Mouse (Mus musculus) kidney, embryonic 14.5 days (tissue): ENCODE measurements at regions not wholly inside any gene's neighbourhood (a gene's known extent, or its start where the extent isn't known, plus 50 kb on each side); places are given as distances from the start of the nearest gene placed in this dataset.
"Not testable (repeated sequence)": the region's sequence is repeated elsewhere in the genome, so short reads cannot be mapped to it uniquely, and the experiment has no call there.

Source experiments
- ATAC-seq: fragments of 200-750 bp; cut with Nextera tagmentation; 2 replicates; pipeline ENCODE4 v1.8.0; 2017; ENCODE audit warnings: moderate number of reproducible peaks, mild to moderate bottlenecking, moderate TSS enrichment, moderate library complexity; ENCODE audit not compliant: low FRiP score, low TSS enrichment
- H3K27ac ChIP-seq: fragments of 300-500 bp; sonication (generic); 2 replicates; pipeline ENCODE4 v1.5.1; 2014; ENCODE audit warnings: low read depth, mild to moderate bottlenecking, low read length, moderate library complexity, mixed read lengths
- H3K27me3 ChIP-seq: fragments of 300-500 bp; sonication (generic); 2 replicates; pipeline ENCODE4 v1.6.1; 2014; ENCODE audit warnings: mild to moderate bottlenecking, low read length; ENCODE audit not compliant: control insufficient read depth, insufficient read depth
- H3K36me3 ChIP-seq: fragments of 300-500 bp; sonication (generic); 2 replicates; pipeline ENCODE4 v1.6.1; 2014; ENCODE audit warnings: low read length, mixed read lengths; ENCODE audit not compliant: control insufficient read depth, insufficient read depth
- H3K4me1 ChIP-seq: fragments of 300-500 bp; sonication (generic); 2 replicates; pipeline ENCODE4 v1.6.1; 2014; ENCODE audit warnings: low read length, mixed read lengths; ENCODE audit not compliant: control insufficient read depth, insufficient read depth
- H3K4me2 ChIP-seq: fragments of 300-500 bp; sonication (generic); replicated peaks from 2 replicates; pipeline ENCODE4 v1.6.1; 2014; ENCODE audit warnings: low read depth, mild to moderate bottlenecking, low read length
- H3K4me3 ChIP-seq: fragments of 300-500 bp; sonication (generic); 2 replicates; pipeline ENCODE4 v1.5.1; 2014; ENCODE audit warnings: mild to moderate bottlenecking, low read length
- H3K9ac ChIP-seq: fragments of 300-500 bp; sonication (generic); 2 replicates; pipeline ENCODE4 v1.6.1; 2014; ENCODE audit warnings: low read depth, mild to moderate bottlenecking, low read length, moderate library complexity
- H3K9me3 ChIP-seq: fragments of 300-500 bp; sonication (generic); 2 replicates; pipeline ENCODE4 v1.6.1; 2016; ENCODE audit warnings: low read length; ENCODE audit not compliant: control insufficient read depth
- WGBS: fragments of 180-500 bp; shearing (Covaris S2); extraction: QIAGEN DNeasy Blood & Tissue Kit; methylation state at CpG from one replicate; pipeline ENCODE4 v1.1.7; 2014; 5-methylcytosine and 5-hydroxymethylcytosine counted together

DNA sequence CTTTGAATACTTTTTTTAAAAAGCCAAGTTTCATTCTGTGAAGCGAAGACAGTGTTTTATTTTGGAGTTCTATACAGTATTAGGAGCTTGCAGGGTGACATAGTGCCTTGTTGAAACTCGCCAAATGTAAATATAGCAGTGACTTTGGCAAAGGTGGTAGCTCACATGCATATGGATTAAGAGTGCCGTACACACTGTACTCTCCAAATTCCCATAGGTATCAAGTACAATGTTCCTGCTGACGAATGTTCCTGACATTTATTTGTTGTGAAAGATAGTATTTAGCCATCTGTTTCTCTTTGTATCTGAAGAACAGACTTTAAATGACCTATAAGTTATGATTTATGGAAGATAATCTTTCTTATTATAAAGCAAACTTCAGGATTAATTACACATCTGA is 201.9 kb downstream of the Cd109 start:
- H3K4me3 ChIP-seq: no peak overlapping the region
- no peaks in the 10 kb centered on the region for H3K4me1 ChIP-seq
- ATAC-seq: no peak
- no peak overlapping the region for H3K9ac ChIP-seq
- H3K27ac ChIP-seq: no peak overlapping the region
- 77% methylated on average over 4 of the region's 4 CpGs for WGBS
- no peak overlapping the region for H3K4me2 ChIP-seq
- H3K27me3 ChIP-seq: no peaks in the 10 kb centered on the region
- no peaks in the 10 kb centered on the region for H3K9me3 ChIP-seq
- H3K36me3 ChIP-seq: no peaks in the 10 kb centered on the region

DNA sequence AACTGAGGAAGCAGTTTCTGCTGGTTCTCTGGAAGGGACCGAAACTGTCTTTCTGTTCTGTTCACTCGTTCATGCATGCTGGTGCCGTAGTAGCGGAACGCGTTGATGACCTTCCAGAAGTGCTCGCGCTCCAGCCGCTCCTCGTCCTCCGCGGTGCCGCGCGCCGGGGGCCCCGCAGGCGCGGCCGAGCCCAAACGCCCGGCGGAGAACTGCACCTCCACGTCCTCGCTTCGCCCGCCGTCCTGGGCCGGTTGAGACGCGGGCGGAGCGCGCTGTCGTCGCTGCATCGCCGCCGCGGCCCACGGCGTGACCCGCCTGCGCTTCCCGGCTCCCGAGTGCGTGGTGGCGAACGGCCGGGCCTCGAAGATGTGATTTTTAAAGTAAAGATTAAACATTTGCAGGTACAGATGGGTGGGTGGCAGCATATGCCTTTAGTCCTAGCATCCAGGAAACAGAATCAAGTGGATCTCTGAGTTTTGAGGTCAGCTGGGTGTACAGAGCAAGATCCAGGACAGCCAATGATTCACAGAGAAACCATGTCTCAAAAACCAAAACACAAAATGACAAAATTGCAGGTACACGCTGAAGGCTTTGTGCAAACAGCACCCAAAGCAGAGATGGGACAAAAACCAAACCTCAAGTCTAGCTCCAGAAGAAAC is 206.3 kb downstream of the Cd109 start:
- ATAC-seq: peak; percentile 88
- peak overlapping the region; percentile 34; the same call in 1 of the 2 replicates for H3K4me3 ChIP-seq
- peak overlapping the region; percentile 28; the same call in 1 of the 2 replicates for H3K9ac ChIP-seq
- H3K4me1 ChIP-seq, H3K9me3 ChIP-seq, H3K27me3 ChIP-seq, H3K36me3 ChIP-seq, H3K27ac ChIP-seq: not testable (repeated sequence)
- peak overlapping the region; percentile 50 for H3K4me2 ChIP-seq
- 8% methylated on average over 36 of the region's 52 CpGs for WGBS

DNA sequence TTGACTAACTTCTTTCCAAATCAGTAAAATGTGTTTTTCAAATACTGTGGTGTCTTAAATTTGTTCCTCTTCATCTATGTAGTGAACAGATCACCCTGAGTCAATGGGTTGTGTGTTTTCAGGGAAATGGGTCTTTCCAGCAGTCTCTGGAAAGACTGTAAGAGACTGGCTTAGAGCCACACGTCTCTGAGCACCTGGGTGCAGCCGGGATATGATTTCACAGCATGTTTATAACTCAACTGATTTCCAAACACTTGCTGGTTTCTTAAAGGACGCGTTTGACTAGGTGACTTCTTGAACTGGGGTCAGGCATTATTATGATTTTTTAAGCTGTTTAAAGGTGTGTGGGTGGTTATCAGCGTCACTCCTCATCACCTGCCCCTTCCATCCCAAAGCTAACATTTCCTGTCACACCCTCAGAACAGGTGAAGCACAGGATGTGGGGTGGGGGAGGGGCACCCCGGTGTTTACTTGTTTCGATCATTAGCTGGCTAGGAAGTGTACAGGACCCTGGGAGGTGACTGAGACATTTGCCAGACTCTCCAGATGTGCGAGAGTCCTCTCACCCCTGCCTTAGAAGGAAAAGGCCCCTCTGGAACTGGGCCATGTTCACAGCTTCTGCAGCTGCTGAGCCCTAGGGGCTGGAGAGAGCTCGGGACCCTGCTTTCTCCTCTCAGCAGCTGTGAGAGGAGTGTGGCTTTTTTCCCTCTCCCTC is 229.8 kb downstream of the Cd109 start:
- H3K27me3 ChIP-seq: no peaks in the 10 kb centered on the region
- H3K4me1 ChIP-seq: no peaks in the 10 kb centered on the region
- 0 out of 2 replicates have a peak, but pooled peaks have one; percentile 52 for ATAC-seq
- H3K36me3 ChIP-seq: no peaks in the 10 kb centered on the region
- no peak overlapping the region for H3K27ac ChIP-seq
- no peaks in the 10 kb centered on the region for H3K9me3 ChIP-seq
- H3K9ac ChIP-seq: no peak overlapping the region
- 51% methylated on average over 9 of the region's 9 CpGs for WGBS
- H3K4me2 ChIP-seq: no peak overlapping the region; the same call in 1 of the 2 replicates
- no peak overlapping the region for H3K4me3 ChIP-seq

DNA sequence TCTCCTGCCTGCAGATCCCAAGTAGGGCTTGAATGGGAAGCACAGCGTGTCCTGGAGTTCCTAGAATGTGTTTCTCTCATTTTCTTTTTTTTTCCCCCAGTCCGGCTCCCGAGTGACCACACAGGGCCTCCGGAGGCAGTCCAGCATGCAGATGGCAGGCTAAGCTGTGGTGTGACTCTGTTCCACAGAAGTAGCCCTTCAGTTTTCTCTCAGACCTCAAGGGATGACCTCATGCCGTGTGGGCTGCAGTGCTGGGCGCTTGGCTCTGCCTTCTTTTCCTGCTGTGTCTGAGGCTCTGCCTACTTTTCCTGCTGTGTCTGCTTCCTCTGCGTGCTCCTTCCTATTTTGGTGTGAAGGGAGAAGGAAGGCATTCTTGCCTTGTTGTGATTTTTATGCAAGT is 230.8 kb downstream of the Cd109 start:
- no peaks in the 10 kb centered on the region for H3K36me3 ChIP-seq
- no peaks in the 10 kb centered on the region for H3K27me3 ChIP-seq
- no peak overlapping the region for H3K9ac ChIP-seq
- 37% methylated on average over 7 of the region's 7 CpGs for WGBS
- H3K9me3 ChIP-seq: no peaks in the 10 kb centered on the region
- no peak; the same call in 1 of the 2 replicates for ATAC-seq
- H3K4me2 ChIP-seq: no peak overlapping the region
- no peak overlapping the region for H3K4me3 ChIP-seq
- no peaks in the 10 kb centered on the region for H3K4me1 ChIP-seq
- no peak overlapping the region for H3K27ac ChIP-seq

DNA sequence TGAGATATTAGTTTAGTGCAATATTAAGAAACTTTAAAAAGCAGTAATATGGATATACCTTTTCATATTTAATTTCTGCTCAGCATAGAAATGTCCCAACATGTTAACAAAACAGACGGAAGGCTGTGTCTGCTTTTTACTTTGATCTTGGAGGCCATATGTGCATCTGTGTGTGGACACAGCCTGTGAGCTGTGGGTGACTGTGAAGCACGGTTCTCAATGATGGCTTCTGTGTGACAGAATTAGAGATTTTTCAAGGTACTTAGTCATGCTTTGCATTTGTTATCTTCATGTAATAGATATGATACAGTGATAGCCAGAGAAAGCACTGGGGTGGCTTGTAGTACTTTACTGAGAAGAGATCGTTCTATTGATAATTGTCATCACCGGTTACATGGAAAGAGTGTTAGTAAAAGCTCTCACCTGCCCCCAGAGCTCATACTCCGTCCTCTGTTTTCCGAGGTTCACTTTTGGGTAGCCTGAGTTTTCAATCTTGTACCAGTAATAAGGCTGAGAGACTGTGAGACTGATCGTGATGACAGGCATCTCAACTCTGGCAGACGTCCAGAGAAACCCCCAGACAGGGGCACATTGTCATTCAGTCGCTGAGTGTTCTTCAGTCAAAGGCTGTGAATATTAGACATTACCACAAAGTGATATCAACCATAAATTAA is 232.7 kb downstream of the Cd109 start:
- H3K4me2 ChIP-seq: no peak overlapping the region
- no peak overlapping the region for H3K9ac ChIP-seq
- no peak overlapping the region for H3K27ac ChIP-seq
- H3K9me3 ChIP-seq: no peaks in the 10 kb centered on the region
- H3K4me3 ChIP-seq: no peak overlapping the region
- H3K36me3 ChIP-seq: no peaks in the 10 kb centered on the region
- WGBS: 65% methylated on average over 9 of the region's 9 CpGs
- H3K27me3 ChIP-seq: no peaks in the 10 kb centered on the region
- ATAC-seq: no peak
- no peaks in the 10 kb centered on the region for H3K4me1 ChIP-seq

DNA sequence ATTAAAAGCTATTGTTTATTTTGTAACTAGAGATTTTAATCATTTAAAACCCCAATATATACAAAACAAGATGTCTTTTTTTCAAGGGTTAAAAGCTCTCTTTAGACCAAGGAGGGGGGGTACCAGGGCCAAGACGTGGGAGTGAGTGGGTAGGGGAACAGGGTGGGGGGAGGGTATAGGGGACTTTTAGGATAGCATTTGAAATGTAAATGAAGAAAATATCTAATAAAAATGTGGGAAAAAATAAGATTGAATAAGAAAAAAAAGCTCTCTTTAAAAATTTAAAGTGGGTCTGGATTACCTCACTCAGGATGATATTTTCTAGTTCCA is 233.2 kb downstream of the Cd109 start:
- not testable (repeated sequence) for H3K4me2 ChIP-seq, H3K27ac ChIP-seq, H3K9me3 ChIP-seq, ATAC-seq, H3K27me3 ChIP-seq, H3K4me3 ChIP-seq, H3K36me3 ChIP-seq, H3K4me1 ChIP-seq, H3K9ac ChIP-seq
- WGBS: 56% methylated on average over 1 of the region's 1 CpGs

DNA sequence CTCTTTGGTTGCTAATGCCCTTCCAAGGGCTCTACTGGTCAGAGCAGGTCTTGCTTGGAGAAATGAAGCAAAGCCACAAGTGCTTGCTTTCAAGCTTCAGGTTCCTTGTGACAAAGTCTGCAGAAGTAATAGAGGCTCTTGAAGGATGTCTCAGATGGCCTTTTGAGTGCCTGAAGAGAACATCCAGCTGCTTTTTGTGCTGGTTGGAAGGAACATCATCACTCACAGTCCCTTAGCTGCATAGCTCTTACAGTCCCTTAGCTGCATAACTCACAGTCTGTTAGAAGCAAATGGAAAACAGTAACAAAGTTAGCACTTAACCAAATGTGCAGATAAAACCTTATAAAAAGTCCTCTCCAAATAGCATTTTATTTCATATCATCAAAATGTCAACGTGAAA is 241.6 kb downstream of the Cd109 start:
- H3K4me1 ChIP-seq: no peaks in the 10 kb centered on the region
- no peaks in the 10 kb centered on the region for H3K9me3 ChIP-seq
- H3K27ac ChIP-seq: no peak overlapping the region
- ATAC-seq: no peak
- no peaks in the 10 kb centered on the region for H3K36me3 ChIP-seq
- H3K9ac ChIP-seq: no peak overlapping the region
- 94% methylated on average over 1 of the region's 1 CpGs for WGBS
- no peak overlapping the region for H3K4me2 ChIP-seq
- no peaks in the 10 kb centered on the region for H3K27me3 ChIP-seq
- H3K4me3 ChIP-seq: no peak overlapping the region

DNA sequence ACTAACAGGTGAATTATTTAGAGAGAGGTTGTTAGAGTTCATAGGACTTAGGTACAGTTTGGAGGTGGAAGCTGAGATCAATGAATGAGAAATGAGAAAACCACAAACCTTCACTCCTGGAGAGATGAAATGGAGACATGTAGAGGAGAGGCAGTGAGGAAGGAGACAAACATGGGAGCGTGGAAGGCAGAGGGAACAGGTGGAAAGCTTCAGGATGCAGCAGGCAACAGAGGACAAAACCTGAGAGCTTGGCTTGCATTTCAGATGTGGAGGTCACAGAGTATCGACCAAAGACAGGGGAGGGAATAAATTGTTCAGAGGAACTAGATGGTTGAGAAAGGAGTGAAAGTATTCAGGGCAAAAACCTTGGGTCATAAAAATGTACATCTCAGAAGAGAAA is 244.6 kb downstream of the Cd109 start:
- no peaks in the 10 kb centered on the region for H3K4me1 ChIP-seq
- no peak overlapping the region for H3K4me3 ChIP-seq
- no peaks in the 10 kb centered on the region for H3K9me3 ChIP-seq
- no peak overlapping the region for H3K9ac ChIP-seq
- no peak overlapping the region for H3K27ac ChIP-seq
- 22% methylated on average over 2 of the region's 2 CpGs for WGBS
- no peaks in the 10 kb centered on the region for H3K36me3 ChIP-seq
- ATAC-seq: peak; percentile 86
- H3K4me2 ChIP-seq: no peak overlapping the region
- H3K27me3 ChIP-seq: no peaks in the 10 kb centered on the region

DNA sequence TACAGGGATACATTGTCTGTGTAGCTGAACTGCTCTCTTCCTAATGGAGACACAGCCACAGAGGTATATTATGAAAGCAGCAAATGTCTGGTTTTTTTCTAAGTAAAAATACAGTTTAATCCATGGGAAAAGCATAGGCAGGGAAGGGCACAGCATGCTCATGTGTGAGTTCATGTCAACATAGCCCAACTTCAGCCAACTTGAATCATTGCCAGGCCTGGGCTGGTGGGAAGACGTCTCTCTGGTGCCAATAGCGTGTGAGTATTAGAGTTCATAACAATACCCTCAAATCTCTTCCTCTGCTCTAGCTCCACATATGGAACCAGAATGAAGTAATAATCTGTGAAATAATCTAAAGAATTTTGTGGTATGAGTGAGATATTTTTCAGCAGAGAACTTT is 257.2 kb downstream of the Cd109 start:
- no peak for ATAC-seq
- Histone ChIP-seq H3K9ac (no peak overlapping the region), H3K4me1 (no peaks in the 10 kb centered on the region; the same call in 1 of the 2 replicates), H3K9me3 (no peaks in the 10 kb centered on the region), H3K4me2 (no peak overlapping the region), H3K27ac (no peak overlapping the region), H3K36me3 (no peaks in the 10 kb centered on the region), H3K4me3 (no peak overlapping the region), H3K27me3 (no peaks in the 10 kb centered on the region)
- WGBS: 84% methylated on average over 2 of the region's 2 CpGs
